8 mouse cellular contexts compared by ENCODE assay signal in genomic region chr3:135731292-135732047, GRCm38 (mm10). TPM values are rescaled to one million over a fixed set of nuclear protein-coding genes. Genes with fewer than 3 reads are reported as not detected.
DNase-seq lines count a peak whose midpoint lies in the region; ATAC-seq and TF ChIP-seq lines count a peak whose summit lies in the region.

No protein-coding gene starts in this region.

- no peak overlapping the region for H3K4me2 ChIP-seq in kidney, embryonic 14.5 days (replicated peaks; ENCODE audit: low read depth, low read length)
- H3K4me2 ChIP-seq in limb, embryonic 14.5 days (replicated peaks; ENCODE audit: low read depth, low read length, severe bottlenecking): no peak overlapping the region

- H3K27ac ChIP-seq in bone marrow, adult 2 months (ENCODE audit: control insufficient read depth, insufficient read depth, low read depth, low read length, poor library complexity): no peak overlapping the region
- H3K27ac ChIP-seq in heart, embryonic 10.5 days: 0 out of 2 replicates have a peak overlapping the region, but pooled peaks have one; percentile 29
- H3K27ac ChIP-seq in kidney, embryonic 14.5 days (ENCODE audit: low read depth, low read length): no peak overlapping the region
- H3K27ac ChIP-seq in limb, embryonic 14.5 days (replicated peaks; ENCODE audit: low read depth, low read length): no peak overlapping the region

- H3K4me3 ChIP-seq in bone marrow, adult 2 months (replicated peaks; ENCODE audit: control insufficient read depth, low read depth, low read length): no peak overlapping the region
- no peak overlapping the region for H3K4me3 ChIP-seq in heart, embryonic 10.5 days
- no peak overlapping the region for H3K4me3 ChIP-seq in kidney, embryonic 14.5 days (ENCODE audit: low read length)
- no peak overlapping the region for H3K4me3 ChIP-seq in limb, embryonic 14.5 days (replicated peaks; ENCODE audit: low read length)

- no peaks in the 10 kb centered on the region for H3K27me3 ChIP-seq in heart, embryonic 10.5 days (ENCODE audit: insufficient read depth, poor library complexity, severe bottlenecking)
- no peaks in the 10 kb centered on the region for H3K27me3 ChIP-seq in kidney, embryonic 14.5 days (ENCODE audit: control insufficient read depth, insufficient read depth, low read length)
- H3K27me3 ChIP-seq in limb, embryonic 14.5 days (ENCODE audit: control insufficient read depth, insufficient read depth, low read length): no peaks in the 10 kb centered on the region

- no peaks in the 10 kb centered on the region; the same call in 1 of the 2 replicates for H3K4me1 ChIP-seq in bone marrow, adult 2 months (ENCODE audit: control insufficient read depth, insufficient read depth, low read length)
- H3K4me1 ChIP-seq in heart, embryonic 10.5 days: peaks cover 19% of the 10 kb centered on the region; the same call in 1 of the 2 replicates
- H3K4me1 ChIP-seq in kidney, embryonic 14.5 days (ENCODE audit: control insufficient read depth, insufficient read depth, low read length): no peaks in the 10 kb centered on the region
- no peaks in the 10 kb centered on the region for H3K4me1 ChIP-seq in limb, embryonic 14.5 days (ENCODE audit: control insufficient read depth, insufficient read depth, low read length)

- ATAC-seq in erythroblast, adult 5-6 weeks (replicated peaks; ENCODE audit: low FRiP score, poor library complexity, severe bottlenecking): peak; percentile 92
- peak; percentile 73; the same call in 1 of the 2 replicates for ATAC-seq in kidney, embryonic 14.5 days (ENCODE audit: low FRiP score, low TSS enrichment)
- peak; percentile 68 for ATAC-seq in limb, embryonic 14.5 days (ENCODE audit: low FRiP score, low read depth)

- peak; percentile 92 to 95 for DNase-seq in B cell, adult 2 months
- DNase-seq in heart, embryonic 10.5 days (ENCODE audit: low spot score): peak; percentile 92
- DNase-seq in limb, embryonic 14.5 days (ENCODE audit: low spot score): peak; percentile 99
- DNase-seq in monocyte, adult 2 months (ENCODE audit: low read depth in 1 of 2, low spot score in 2 of 2): peak; percentile 66 to 85
- DNase-seq in spleen, postnatal 4 days (ENCODE audit: low spot score in 2 of 2): peak; percentile 89 to 94

- TF ChIP-seq POLR2A in bone marrow, adult 2 months (IDR thresholded peaks at IDR 0.05; ENCODE audit: borderline replicate concordance, control insufficient read depth, low read depth, low read length): no peak
- TF ChIP-seq POLR2A in limb, embryonic 14.5 days (IDR thresholded peaks at IDR 0.05; ENCODE audit: borderline replicate concordance, extremely low read depth, insufficient read depth, insufficient read length): no peak

- H3K9me3 ChIP-seq in heart, embryonic 10.5 days: no peaks in the 10 kb centered on the region
- no peaks in the 10 kb centered on the region for H3K9me3 ChIP-seq in kidney, embryonic 14.5 days (ENCODE audit: control insufficient read depth, low read length)
- no peaks in the 10 kb centered on the region for H3K9me3 ChIP-seq in limb, embryonic 14.5 days (ENCODE audit: control insufficient read depth, low read length)

- TF ChIP-seq CTCF in bone marrow, adult 2 months (IDR thresholded peaks at IDR 0.05; ENCODE audit: control insufficient read depth, insufficient read depth, low read length): peak; percentile 29; the same call in 1 of the 2 replicates

- H3K36me3 ChIP-seq in heart, embryonic 10.5 days: no peaks in the 10 kb centered on the region
- H3K36me3 ChIP-seq in kidney, embryonic 14.5 days (ENCODE audit: control insufficient read depth, insufficient read depth, low read length): no peaks in the 10 kb centered on the region
- no peaks in the 10 kb centered on the region for H3K36me3 ChIP-seq in limb, embryonic 14.5 days (ENCODE audit: control insufficient read depth, insufficient read depth, low read length)

- WGBS in bone marrow, adult 2 months: 29% methylated on average over 17 of the region's 17 CpGs
- WGBS in heart, embryonic 10.5 days: 21% methylated on average over 17 of the region's 17 CpGs
- whole genome bisulfite sequencing in kidney, embryonic 14.5 days: 35% methylated on average over 17 of the region's 17 CpGs
- WGBS in limb, embryonic 14.5 days: 30% methylated on average over 17 of the region's 17 CpGs

- no peak overlapping the region for H3K9ac ChIP-seq in kidney, embryonic 14.5 days (ENCODE audit: low read depth, low read length)
- no peak overlapping the region for H3K9ac ChIP-seq in limb, embryonic 14.5 days (ENCODE audit: low read depth, low read length, severe bottlenecking)

RNA-seq across cellular contexts. Expression of gene Nfkb1, which starts 40.1 kb away (rescaled TPM):
- polyA plus RNA-seq in bone marrow, adult 2 months (2011; ENCODE audit: insufficient read depth, insufficient read length, low replicate concordance, missing spikeins): 20.4 and 34.6 TPM in 2 replicates
- total RNA-seq in erythroblast, adult 5-6 weeks (2015; ENCODE audit: low replicate concordance): 15.9 and 25.4 TPM in 2 replicates
- 19.4 and 25.1 TPM in 2 replicates for total RNA-seq in erythroblast, adult 5-6 weeks (2017; ENCODE audit: low replicate concordance)
- 13.2 and 16.0 TPM in 2 replicates for polyA plus RNA-seq in heart, embryonic 10.5 days (2016; fragmentation: Nextera tagmentation; extraction: Ambion mirVana)
- 19.7 and 25.1 TPM in 2 replicates for polyA plus RNA-seq in kidney, embryonic 14.5 days (2014; fragmentation: Nextera tagmentation; extraction: Ambion mirVana)
- 55.4 and 61.7 TPM in 2 replicates for polyA plus RNA-seq in limb, embryonic 14.5 days (2012; rRNA removed)
- polyA plus RNA-seq in limb, embryonic 14.5 days (2014; fragmentation: Nextera tagmentation; extraction: Ambion mirVana): 26.9 and 32.7 TPM in 2 replicates
